Mouse (Mus musculus): ENCODE measurements around the gene Ttc30b. TPM values are rescaled to one million over a fixed set of nuclear protein-coding genes. Genes with fewer than 3 reads are reported as not detected.

The Ttc30b gene
- polyA plus RNA-seq, 1 experiment, result 5.9 TPM

DNA sequence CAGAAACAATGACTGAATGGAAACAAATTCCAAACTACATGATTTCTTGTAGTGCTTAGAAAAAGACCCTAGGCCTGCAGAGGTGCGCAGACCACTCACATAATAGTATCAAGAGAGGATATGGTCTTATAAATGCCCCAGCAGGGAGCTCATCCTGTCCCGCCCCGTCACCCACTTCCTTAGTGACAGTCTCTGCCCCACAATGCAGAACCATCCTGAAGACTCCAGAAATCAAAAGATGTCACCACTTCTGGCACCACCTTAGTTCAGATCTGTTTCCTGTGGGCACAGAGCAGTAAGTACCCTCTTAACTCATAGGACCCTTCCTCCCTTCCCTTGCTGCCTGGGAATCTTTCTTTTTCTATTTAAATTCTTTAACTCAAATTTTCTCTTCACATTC lies 23.3 kb downstream of the Ttc30b start:
- TF ChIP-seq CTCF (IDR thresholded peaks at IDR 0.05; ENCODE audit: extremely low read depth, insufficient read length, insufficient replicate concordance, low read depth, low read length) (no peak), POLR2A (IDR thresholded peaks at IDR 0.05; ENCODE audit: low read depth, low read length) (no peak)
- no peak overlapping the region for H3K27ac ChIP-seq (ENCODE audit: insufficient read depth, low read depth, low read length)
- no peaks in the 10 kb centered on the region for H3K4me1 ChIP-seq (ENCODE audit: control insufficient read depth, insufficient read depth, insufficient read length, low read length)
- H3K27me3 ChIP-seq (ENCODE audit: control insufficient read depth, insufficient read depth, low read length), result no peaks in the 10 kb centered on the region; the same call in 1 of the 2 replicates
- H3K4me3 ChIP-seq (ENCODE audit: low read depth, low read length), result no peak overlapping the region
- WGBS, result 91% methylated on average over 3 of the region's 3 CpGs
- H3K36me3 ChIP-seq (ENCODE audit: control insufficient read depth, insufficient read depth, low read length), result peaks cover 31% of the 10 kb centered on the region

DNA sequence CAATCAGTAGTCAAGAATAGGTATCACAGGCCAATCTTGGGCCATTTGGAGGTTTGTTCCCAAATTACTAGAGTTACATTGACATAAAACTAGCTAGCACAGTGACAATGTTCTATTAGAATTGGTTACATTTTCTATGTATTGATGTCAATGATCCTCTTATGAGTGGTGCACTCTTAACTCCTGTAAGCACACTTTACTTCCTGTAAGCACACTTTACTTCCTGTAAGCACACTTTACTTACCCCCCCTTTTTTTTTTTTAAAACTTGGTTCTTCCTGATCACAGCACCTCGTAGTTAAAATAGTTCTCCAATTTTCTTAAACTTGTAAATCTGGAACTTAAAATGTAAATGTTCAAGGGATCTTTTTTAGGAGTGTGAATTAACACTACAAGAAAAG lies 31.2 kb downstream of the Ttc30b start:
- Histone ChIP-seq H3K27me3 (ENCODE audit: control insufficient read depth, insufficient read depth, low read length) (no peaks in the 10 kb centered on the region), H3K4me1 (ENCODE audit: control insufficient read depth, insufficient read depth, insufficient read length, low read length) (no peaks in the 10 kb centered on the region), H3K36me3 (ENCODE audit: control insufficient read depth, insufficient read depth, low read length) (peaks cover 31% of the 10 kb centered on the region), H3K4me3 (ENCODE audit: low read depth, low read length) (no peak overlapping the region), H3K27ac (ENCODE audit: insufficient read depth, low read depth, low read length) (no peak overlapping the region)
- TF ChIP-seq CTCF (IDR thresholded peaks at IDR 0.05; ENCODE audit: extremely low read depth, insufficient read length, insufficient replicate concordance, low read depth, low read length) (no peak), POLR2A (IDR thresholded peaks at IDR 0.05; ENCODE audit: low read depth, low read length) (no peak)
- 55% methylated on average over 1 of the region's 1 CpGs for WGBS

DNA sequence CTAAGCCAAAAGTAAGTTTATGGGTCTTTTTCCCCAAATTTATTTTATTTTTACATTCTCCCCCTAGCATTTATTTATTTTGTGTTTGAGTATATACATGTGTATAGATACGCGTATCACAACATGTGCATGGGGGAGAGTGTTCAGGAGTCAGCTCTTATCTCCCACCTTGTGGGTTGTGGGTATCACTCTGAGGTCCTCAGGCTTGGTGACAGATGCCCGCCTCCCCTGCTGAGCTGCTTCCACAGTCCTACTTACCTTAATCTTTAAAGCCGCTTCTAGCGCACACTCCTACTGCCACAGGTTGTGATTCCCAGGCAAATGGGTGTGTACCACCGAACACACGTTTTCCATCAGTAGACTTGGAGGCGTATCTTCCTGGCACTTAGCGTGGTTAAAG lies 36.5 kb downstream of the Ttc30b start:
- TF ChIP-seq POLR2A (IDR thresholded peaks at IDR 0.05; ENCODE audit: low read depth, low read length) (no peak), CTCF (IDR thresholded peaks at IDR 0.05; ENCODE audit: extremely low read depth, insufficient read length, insufficient replicate concordance, low read depth, low read length) (no peak)
- no peak overlapping the region for H3K27ac ChIP-seq (ENCODE audit: insufficient read depth, low read depth, low read length)
- H3K4me3 ChIP-seq (ENCODE audit: low read depth, low read length), result no peak overlapping the region
- H3K4me1 ChIP-seq (ENCODE audit: control insufficient read depth, insufficient read depth, insufficient read length, low read length), result no peaks in the 10 kb centered on the region
- H3K36me3 ChIP-seq (ENCODE audit: control insufficient read depth, insufficient read depth, low read length), result peaks cover 21% of the 10 kb centered on the region
- H3K27me3 ChIP-seq (ENCODE audit: control insufficient read depth, insufficient read depth, low read length), result no peaks in the 10 kb centered on the region
- WGBS, result 92% methylated on average over 9 of the region's 9 CpGs

DNA sequence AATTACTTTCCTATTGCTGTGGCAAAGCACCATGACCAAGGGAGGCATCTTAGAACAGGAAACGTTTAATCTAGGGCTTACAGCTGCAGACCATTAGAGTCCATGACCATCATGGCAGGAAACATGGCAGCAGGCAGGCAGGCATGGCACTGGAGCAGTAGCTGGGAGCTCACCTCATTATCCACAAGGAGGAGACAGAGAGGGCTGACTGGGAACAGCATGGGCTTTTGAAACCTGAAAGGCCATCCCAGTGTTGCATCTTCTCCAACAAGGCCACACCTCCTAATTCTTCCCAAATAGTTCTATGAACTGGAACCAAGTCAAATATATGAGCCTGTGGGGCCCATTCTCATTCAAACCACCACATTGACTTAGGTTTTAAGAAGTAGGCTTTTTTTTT lies 38.1 kb downstream of the Ttc30b start:
- 88% methylated on average over 1 of the region's 1 CpGs for WGBS
- H3K27ac ChIP-seq (ENCODE audit: insufficient read depth, low read depth, low read length), result no peak overlapping the region
- H3K4me3 ChIP-seq (ENCODE audit: low read depth, low read length), result no peak overlapping the region
- no peaks in the 10 kb centered on the region for H3K4me1 ChIP-seq (ENCODE audit: control insufficient read depth, insufficient read depth, insufficient read length, low read length)
- no peak for TF ChIP-seq POLR2A (IDR thresholded peaks at IDR 0.05; ENCODE audit: low read depth, low read length)
- no peak for TF ChIP-seq CTCF (IDR thresholded peaks at IDR 0.05; ENCODE audit: extremely low read depth, insufficient read length, insufficient replicate concordance, low read depth, low read length)
- peaks cover 19% of the 10 kb centered on the region for H3K36me3 ChIP-seq (ENCODE audit: control insufficient read depth, insufficient read depth, low read length)
- H3K27me3 ChIP-seq (ENCODE audit: control insufficient read depth, insufficient read depth, low read length), result no peaks in the 10 kb centered on the region

DNA sequence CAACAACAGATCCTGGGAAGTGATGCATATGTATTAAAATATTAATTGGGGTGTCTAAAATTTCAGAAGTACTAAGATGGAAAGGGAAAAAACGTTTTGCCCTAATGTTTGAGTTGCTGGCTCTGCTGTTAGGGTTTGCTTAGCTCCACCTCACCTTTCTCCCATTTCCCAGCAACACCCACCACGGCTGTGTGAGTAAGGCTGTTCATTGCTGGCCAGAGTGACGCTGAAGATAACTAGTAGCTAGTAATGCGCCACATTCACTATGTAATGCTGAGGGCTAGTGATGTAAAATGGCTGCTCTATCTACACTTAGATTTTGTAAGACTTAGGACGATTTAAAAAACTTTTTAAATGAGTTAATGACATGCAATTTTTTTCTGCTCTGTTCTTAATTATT lies 42.7 kb downstream of the Ttc30b start:
- Histone ChIP-seq H3K4me3 (ENCODE audit: low read depth, low read length) (no peak overlapping the region), H3K27me3 (ENCODE audit: control insufficient read depth, insufficient read depth, low read length) (no peaks in the 10 kb centered on the region), H3K4me1 (ENCODE audit: control insufficient read depth, insufficient read depth, insufficient read length, low read length) (no peaks in the 10 kb centered on the region), H3K36me3 (ENCODE audit: control insufficient read depth, insufficient read depth, low read length) (peaks cover 10% of the 10 kb centered on the region), H3K27ac (ENCODE audit: insufficient read depth, low read depth, low read length) (no peak overlapping the region)
- TF ChIP-seq POLR2A (IDR thresholded peaks at IDR 0.05; ENCODE audit: low read depth, low read length) (no peak), CTCF (IDR thresholded peaks at IDR 0.05; ENCODE audit: extremely low read depth, insufficient read length, insufficient replicate concordance, low read depth, low read length) (no peak)
- WGBS, result 78% methylated on average over 5 of the region's 5 CpGs

DNA sequence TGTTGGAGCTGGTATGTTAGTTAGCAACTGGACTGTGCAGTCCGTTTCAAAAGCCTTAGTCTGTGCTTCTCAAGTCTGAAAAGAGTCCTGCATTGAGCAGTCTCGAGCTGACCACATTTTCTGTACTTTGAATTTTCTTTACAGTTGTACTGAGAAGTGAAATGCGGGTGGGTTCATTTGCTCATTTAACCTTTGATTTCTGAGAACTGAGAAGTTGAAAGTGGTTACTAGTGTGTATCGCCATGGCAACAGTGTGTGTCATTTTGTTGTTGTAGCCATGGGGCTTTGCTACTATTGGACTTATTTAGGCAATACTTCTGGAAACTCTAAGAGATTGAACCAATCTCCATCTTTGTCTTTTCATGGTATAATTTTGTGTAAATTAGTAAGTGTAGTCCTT lies 46.4 kb downstream of the Ttc30b start:
- no peak for TF ChIP-seq CTCF (IDR thresholded peaks at IDR 0.05; ENCODE audit: extremely low read depth, insufficient read length, insufficient replicate concordance, low read depth, low read length)
- Histone ChIP-seq H3K36me3 (ENCODE audit: control insufficient read depth, insufficient read depth, low read length) (peaks cover 18% of the 10 kb centered on the region), H3K4me1 (ENCODE audit: control insufficient read depth, insufficient read depth, insufficient read length, low read length) (no peaks in the 10 kb centered on the region), H3K27ac (ENCODE audit: insufficient read depth, low read depth, low read length) (no peak overlapping the region), H3K27me3 (ENCODE audit: control insufficient read depth, insufficient read depth, low read length) (no peaks in the 10 kb centered on the region), H3K4me3 (ENCODE audit: low read depth, low read length) (no peak overlapping the region)
- WGBS, result 63% methylated on average over 4 of the region's 4 CpGs

Other genes starting within 250 kb of the Ttc30b start
- 42.5 and 62.5 TPM in 2 replicates for gene Nfe2l2, start 233.9 kb downstream of the Ttc30b start, polyA plus RNA-seq (2012; rRNA removed)
- gene Agps, start 106.4 kb downstream of the Ttc30b start, polyA plus RNA-seq (2012; rRNA removed), result 2.1 and 3.2 TPM in 2 replicates
- 0.09 and 0.11 TPM in 2 replicates for gene Ttc30a2, start 39.6 kb upstream of the Ttc30b start, polyA plus RNA-seq (2012; rRNA removed)
- gene Ttc30a1, start 43.4 kb upstream of the Ttc30b start, polyA plus RNA-seq (2012; rRNA removed), result 1.1 and 1.3 TPM in 2 replicates